Mouse (Mus musculus) CH12.LX (cell line): ENCODE data around the gene Add2. TPM values are rescaled to one million over a fixed set of nuclear protein-coding genes. Genes with fewer than 3 reads are reported as not detected.

Source experiments
- DNase-seq: peaks from one replicate; pipeline ENCODE4 v3.0.0-alpha.2; 2013; ENCODE audit errors: extremely low read depth
- H3K27ac ChIP-seq: 2 replicates; pipeline ENCODE4 v1.5.1; 2012; ENCODE audit warnings: low read depth, mild to moderate bottlenecking, control low read depth, moderate library complexity; ENCODE audit not compliant: insufficient read depth
- H3K27me3 ChIP-seq: replicated peaks from 2 replicates; pipeline ENCODE3; 2012; ENCODE audit warnings: inconsistent platforms
- H3K36me3 ChIP-seq, 2 experiments: replicated peaks in 1 of 2; 2 replicates each; pipeline versions ENCODE3 to v1.6.1; 2012; ENCODE audit warnings: inconsistent platforms in 1 of 2, low read length in 1 of 2, mild to moderate bottlenecking in 1 of 2, mixed read lengths in 1 of 2, moderate library complexity in 1 of 2; ENCODE audit not compliant: control insufficient read depth in 1 of 2, insufficient read depth in 1 of 2
- H3K4me1 ChIP-seq, 2 experiments: 2 replicates each; pipeline ENCODE4 v1.6.1; 2012; ENCODE audit warnings: inconsistent platforms in 1 of 2, moderate library complexity in 1 of 2; ENCODE audit not compliant: insufficient read depth in 2 of 2, control insufficient read depth in 1 of 2
- H3K4me2 ChIP-seq: 2 replicates; pipeline ENCODE4 v1.6.1; 2012; ENCODE audit warnings: low read depth, mild to moderate bottlenecking, control low read depth; ENCODE audit not compliant: poor library complexity, insufficient read depth, severe bottlenecking
- H3K4me3 ChIP-seq, 3 experiments: fragments of 150-350 bp in 1 of 3; sonication (generic) in 1 of 3; replicated peaks in 1 of 3; 2 replicates each; pipeline versions ENCODE3 to v1.5.1; 2011 to 2012; ENCODE audit warnings: low read depth in 2 of 3, low read length in 2 of 3, mild to moderate bottlenecking in 2 of 3, moderate library complexity in 2 of 3, control low read depth in 1 of 3, improper control_type of control experiment in 1 of 3, inconsistent platforms in 1 of 3, mixed read lengths in 1 of 3; ENCODE audit not compliant: poor library complexity in 1 of 3
- H3K79me2 ChIP-seq: replicated peaks from 2 replicates; pipeline ENCODE4 v1.6.1; 2012; ENCODE audit warnings: mild to moderate bottlenecking, moderate library complexity; ENCODE audit not compliant: control insufficient read depth, poor library complexity, insufficient read depth, severe bottlenecking; ENCODE audit errors: extremely low read depth
- H3K9ac ChIP-seq: 2 replicates; pipeline ENCODE4 v1.6.1; 2012; ENCODE audit warnings: low read depth, mild to moderate bottlenecking, control low read depth, moderate library complexity; ENCODE audit not compliant: insufficient read depth
- H3K9me3 ChIP-seq: replicated peaks from 2 replicates; pipeline ENCODE3; 2012; ENCODE audit warnings: low read length, inconsistent platforms, mixed read lengths
- CHD1 ChIP-seq: IDR thresholded peaks from 2 replicates; pipeline ENCODE4 v1.6.1; 2012; ENCODE audit warnings: low read depth, low read length, improper control_type of control experiment, inconsistent platforms
- ELF1 ChIP-seq: IDR thresholded peaks from 2 replicates; pipeline ENCODE4 v1.6.1; 2014; ENCODE audit warnings: low read depth, mild to moderate bottlenecking, inconsistent platforms, low read length, improper control_type of control experiment
- EP300 ChIP-seq: IDR thresholded peaks from 2 replicates; pipeline ENCODE4 v1.6.1; 2011; ENCODE audit warnings: low read length, improper control_type of control experiment
- ETS1 ChIP-seq: conservative IDR thresholded peaks from 2 replicates; pipeline ENCODE4 v1.6.1; 2012; ENCODE audit warnings: low read depth, mild to moderate bottlenecking, inconsistent platforms, low read length, improper control_type of control experiment, moderate library complexity
- GABPA ChIP-seq: IDR thresholded peaks from 2 replicates; pipeline ENCODE4 v1.6.1; 2012; ENCODE audit warnings: low read depth, low read length, improper control_type of control experiment, inconsistent platforms; ENCODE audit not compliant: insufficient replicate concordance
- HCFC1 ChIP-seq: IDR thresholded peaks from 2 replicates; pipeline ENCODE4 v1.6.1; 2012; ENCODE audit warnings: low read depth, mild to moderate bottlenecking, inconsistent platforms, low read length, improper control_type of control experiment
- IRF4 ChIP-seq: IDR thresholded peaks from 2 replicates; pipeline ENCODE4 v1.6.1; 2014; ENCODE audit warnings: low read depth, mild to moderate bottlenecking, inconsistent platforms, low read length, improper control_type of control experiment
- JUN ChIP-seq: IDR thresholded peaks from 2 replicates; pipeline ENCODE4 v1.6.1; 2011; ENCODE audit warnings: low read depth, mild to moderate bottlenecking, low read length, improper control_type of control experiment, moderate library complexity; ENCODE audit not compliant: insufficient read depth
- JUND ChIP-seq: conservative IDR thresholded peaks from 2 replicates; pipeline ENCODE4 v1.6.1; 2011; ENCODE audit warnings: low read depth, low read length, improper control_type of control experiment
- MAFK ChIP-seq: IDR thresholded peaks from 2 replicates; pipeline ENCODE4 v1.6.1; 2011; ENCODE audit warnings: low read length, improper control_type of control experiment; ENCODE audit not compliant: insufficient replicate concordance
- MAX ChIP-seq: IDR thresholded peaks from 2 replicates; pipeline ENCODE4 v1.6.1; 2011; ENCODE audit warnings: low read length, improper control_type of control experiment
- MXI1 ChIP-seq: IDR thresholded peaks from 2 replicates; pipeline ENCODE4 v1.6.1; 2011; ENCODE audit warnings: mild to moderate bottlenecking, low read depth, low read length, improper control_type of control experiment
- MYC ChIP-seq: IDR thresholded peaks from 2 replicates; pipeline ENCODE4 v1.6.1; 2011; ENCODE audit warnings: low read depth, mild to moderate bottlenecking, improper control_type of control experiment, low read length
- NELFE ChIP-seq: IDR thresholded peaks from 2 replicates; pipeline ENCODE4 v1.6.1; 2011; ENCODE audit warnings: low read depth, low read length, improper control_type of control experiment
- RAD21 ChIP-seq: IDR thresholded peaks from 2 replicates; pipeline ENCODE4 v1.6.1; 2011; ENCODE audit warnings: low read depth, mild to moderate bottlenecking, low read length, improper control_type of control experiment, moderate library complexity
- SMC3 ChIP-seq: IDR thresholded peaks from 2 replicates; pipeline ENCODE4 v1.6.1; 2011; ENCODE audit warnings: low read depth, low read length, improper control_type of control experiment
- TBP ChIP-seq: conservative IDR thresholded peaks from 2 replicates; pipeline ENCODE4 v1.6.1; 2011; ENCODE audit warnings: low read depth, low read length, improper control_type of control experiment
- TCF12 ChIP-seq: IDR thresholded peaks from 2 replicates; pipeline ENCODE4 v1.6.1; 2014; ENCODE audit warnings: low read depth, mild to moderate bottlenecking, inconsistent platforms, low read length, improper control_type of control experiment
- UBTF ChIP-seq: IDR thresholded peaks from 2 replicates; pipeline ENCODE4 v1.6.1; 2012; ENCODE audit warnings: low read depth, mild to moderate bottlenecking, inconsistent platforms, low read length, improper control_type of control experiment, moderate library complexity
- USF1 ChIP-seq: IDR thresholded peaks from 2 replicates; pipeline ENCODE4 v1.6.1; 2014; ENCODE audit warnings: low read depth, mild to moderate bottlenecking, inconsistent platforms, low read length, improper control_type of control experiment
- USF2 ChIP-seq: conservative IDR thresholded peaks from 2 replicates; pipeline ENCODE4 v1.6.1; 2011; ENCODE audit warnings: low read depth, low read length, improper control_type of control experiment
- ZC3H11A ChIP-seq: IDR thresholded peaks from 2 replicates; pipeline ENCODE4 v1.6.1; 2012; ENCODE audit warnings: low read depth, mild to moderate bottlenecking, inconsistent platforms, low read length, improper control_type of control experiment
- ZKSCAN1 ChIP-seq: IDR thresholded peaks from 2 replicates; pipeline ENCODE4 v1.6.1; 2012; ENCODE audit warnings: low read depth, inconsistent platforms, low read length, improper control_type of control experiment, borderline replicate concordance
- dilution Hi-C: fragments of 300-500 bp; cut with MboI; formaldehyde crosslinking; loops from 2 replicates; pipeline ENCODE4 v1.14.3; 2020; ENCODE audit warnings: low sequenced_read_pairs; ENCODE audit not compliant: extremely low pct_unique_long_range_greater_than_20kb, extremely low pct_ligation_motif_present
- in situ Hi-C: fragments of 300-500 bp; cut with MboI; formaldehyde crosslinking; loops from 3 replicates; pipeline ENCODE4 v1.14.3; 2019; ENCODE audit warnings: low sequenced_read_pairs, low pct_ligation_motif_present, low pct_unique_long_range_greater_than_20kb, mixed read lengths
- polyA plus RNA-seq: library from polyadenylated mRNA; unstranded; fragments of >175 nt; gene quantifications from 2 replicates; pipeline ENCODE4 v1.2.1, GENCODE M21; 2012; ENCODE audit warnings: low read depth; ENCODE audit not compliant: insufficient read length
- total RNA-seq, 2 experiments: library from RNA; depleted of rRNA; stranded (reverse); fragments of 300-350 nt in 1 of 2; fragments of >200 nt in 1 of 2; gene quantifications; 2 replicates each; pipeline ENCODE4 v1.2.3; 2012 to 2014

Add2 gene
- total and polyA plus RNA-seq, 3 experiments = 0.11 TPM; not detected in 2

DNA sequence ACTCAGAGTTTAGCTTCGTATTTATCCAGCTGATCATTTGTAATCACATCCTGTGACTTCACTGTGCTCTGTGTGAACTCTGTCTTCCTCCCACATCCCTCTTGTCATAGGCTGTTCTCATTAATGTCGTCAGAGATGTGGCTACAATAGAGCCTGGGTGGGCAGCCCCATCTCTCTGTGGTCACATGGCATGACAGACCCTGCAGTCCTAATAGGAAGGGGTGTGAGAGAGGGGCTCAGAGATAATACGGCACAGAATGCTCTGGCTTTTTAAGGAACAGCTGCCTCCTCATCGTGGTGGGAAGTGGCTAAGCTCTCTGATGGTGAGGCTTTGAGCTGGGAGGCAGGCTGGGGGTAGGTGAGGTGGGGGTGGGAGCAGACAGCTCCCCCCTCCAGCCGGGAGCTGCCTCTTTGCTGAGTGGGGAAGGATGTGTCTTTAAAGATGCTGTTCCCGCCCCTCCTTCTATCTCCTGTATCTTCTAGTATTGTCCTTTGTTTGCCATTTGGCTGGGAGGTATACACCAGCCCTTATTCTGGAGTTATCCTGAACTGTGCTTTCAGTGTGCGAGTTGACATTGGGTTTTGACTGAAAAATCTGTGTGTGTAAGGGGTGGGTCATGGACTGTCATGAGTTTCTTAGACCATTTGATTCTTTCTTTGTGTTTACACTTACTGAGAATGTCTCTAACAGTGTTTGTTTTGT, 30.8 kb downstream of the Add2 start:
- no peaks in the 10 kb centered on the region for H3K36me3 ChIP-seq
- H3K79me2 ChIP-seq = no peaks in the 10 kb centered on the region
- no peak for DNase-seq
- dilution Hi-C loops = no loop called here
- no peak overlapping the region for H3K27ac ChIP-seq
- in situ Hi-C loops = no loop called here
- peaks cover 4% of the 10 kb centered on the region for H3K27me3 ChIP-seq
- no peak overlapping the region for H3K9ac ChIP-seq
- H3K9me3 ChIP-seq = no peaks in the 10 kb centered on the region
- peaks cover 0 to 17% of the 10 kb centered on the region in 2 experiments; a peak in 2 of 4 replicates for H3K4me1 ChIP-seq
- TF ChIP-seq ZC3H11A (no peak), ZKSCAN1 (no peak), MXI1 (no peak), USF1 (no peak), UBTF (no peak), IRF4 (no peak), HCFC1 (no peak), TBP (no peak), TCF12 (no peak), CHD1 (no peak), NELFE (no peak), EP300 (no peak)
- no peak overlapping the region for H3K4me3 ChIP-seq
- no peak overlapping the region for H3K4me2 ChIP-seq

DNA sequence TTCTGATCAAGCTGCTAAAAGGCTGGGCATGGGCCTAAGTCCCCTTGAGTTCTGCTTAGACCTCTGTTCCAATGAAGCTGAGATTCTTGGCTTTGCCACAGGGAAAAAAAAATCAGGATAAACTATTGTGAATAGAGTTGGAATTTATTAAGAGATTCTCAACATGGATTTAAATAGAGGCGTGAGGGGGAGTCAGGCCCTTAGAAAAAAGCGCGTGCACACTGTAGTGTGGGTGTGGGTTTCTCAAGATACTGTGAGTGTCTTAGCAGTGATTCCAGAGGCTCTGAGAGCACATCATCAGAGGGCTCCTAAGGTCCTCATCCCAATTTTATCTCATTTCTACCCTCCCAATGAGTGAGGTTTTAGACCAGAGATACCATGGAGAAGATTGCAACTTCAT, 31.7 kb downstream of the Add2 start:
- no peak for DNase-seq

More for the DNA sequence above, 31.7 kb downstream of the Add2 start:
- Histone ChIP-seq H3K36me3 (no peaks in the 10 kb centered on the region), H3K4me3 (no peak overlapping the region), H3K79me2 (no peaks in the 10 kb centered on the region), H3K27ac (no peak overlapping the region), H3K4me1 (peaks cover 0 to 13% of the 10 kb centered on the region in 2 experiments; a peak in 2 of 4 replicates), H3K4me2 (no peak overlapping the region), H3K9me3 (no peaks in the 10 kb centered on the region), H3K9ac (no peak overlapping the region), H3K27me3 (peaks cover 9% of the 10 kb centered on the region)
- TF ChIP-seq EP300 (no peak), HCFC1 (no peak), ELF1 (no peak), ETS1 (no peak), GABPA (no peak), JUND (no peak), JUN (no peak), CHD1 (no peak), MYC (no peak), SMC3 (no peak), MAFK (no peak), RAD21 (no peak), MAX (no peak), UBTF (no peak), USF2 (no peak)
- in situ Hi-C loops (no loop called here), dilution Hi-C loops (no loop called here)
